Mouse (Mus musculus) B cell, adult 2 months (primary cell): ENCODE results near the gene Gm13199.

Source experiments
- DNase-seq, 2 experiments: peaks; one replicate each; pipeline ENCODE4 v3.0.0; 2022

Gm13199 gene

DNA sequence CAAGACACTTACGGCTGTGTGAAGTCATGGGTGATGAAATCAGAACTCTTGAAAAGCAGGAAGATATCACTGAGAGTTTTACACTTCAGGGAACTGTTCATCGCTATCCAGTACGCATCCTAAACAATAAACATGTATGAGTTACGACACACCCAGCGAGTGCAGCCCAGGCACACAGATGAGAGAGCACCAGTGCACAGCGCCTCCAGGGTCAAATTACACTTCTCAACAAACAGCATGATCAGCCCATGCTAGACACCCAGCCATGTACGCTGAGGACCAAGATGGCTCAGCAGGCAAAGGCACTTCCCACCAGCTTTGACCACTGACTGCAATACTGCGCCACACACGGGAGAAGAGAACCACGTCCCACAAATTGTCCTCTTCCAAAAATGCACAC is 41.5 kb downstream of the Gm13199 start:
- DNase-seq, result no peak
